Mouse (Mus musculus): ENCODE results near the gene Golga4. TPM values are rescaled to one million over a fixed set of nuclear protein-coding genes. Genes with fewer than 3 reads are reported as not detected.

Golga4 gene
- polyA plus RNA-seq, 1 experiment = 19.4 TPM

DNA sequence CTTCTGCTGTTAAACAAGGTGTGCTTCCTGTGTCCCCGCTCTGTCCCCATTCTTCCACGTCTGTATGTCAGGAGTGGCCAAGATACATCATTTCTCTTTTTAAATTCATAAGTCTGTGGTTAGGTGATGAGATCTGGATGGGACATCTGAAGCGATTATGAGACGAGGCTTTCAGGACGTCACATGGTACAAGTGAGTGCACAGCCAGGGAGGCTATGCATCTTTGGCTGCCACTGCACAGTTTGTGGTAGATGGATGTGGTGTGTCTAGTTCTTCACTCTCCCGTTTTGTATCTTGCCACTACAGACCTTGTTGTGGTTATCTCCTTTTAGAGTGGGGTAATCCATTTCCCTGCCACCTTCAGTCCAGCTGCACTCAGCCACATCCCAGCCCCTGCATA, 79.9 kb downstream of the Golga4 start:
- Histone ChIP-seq H3K27ac (ENCODE audit: control insufficient read depth, insufficient read depth, low read length) (no peak overlapping the region), H3K4me1 (replicated peaks; ENCODE audit: control insufficient read depth, insufficient read depth, low read length) (peaks cover 19% of the 10 kb centered on the region), H3K4me3 (ENCODE audit: control insufficient read depth, insufficient read depth, low read length) (no peak overlapping the region), H3K27me3 (ENCODE audit: control insufficient read depth, insufficient read depth, low read length) (no peaks in the 10 kb centered on the region), H3K36me3 (ENCODE audit: control insufficient read depth, insufficient read depth, low read length) (no peaks in the 10 kb centered on the region)
- TF ChIP-seq CTCF (IDR thresholded peaks at IDR 0.05; ENCODE audit: borderline replicate concordance, control insufficient read depth, extremely low read depth, insufficient read depth, low read length, poor library complexity) (no peak), POLR2A (IDR thresholded peaks at IDR 0.05; ENCODE audit: control insufficient read depth, extremely low read depth, insufficient read depth, low read length, poor library complexity) (no peak)
- no peak for DNase-seq
- WGBS = 13% methylated on average over 6 of the region's 6 CpGs

DNA sequence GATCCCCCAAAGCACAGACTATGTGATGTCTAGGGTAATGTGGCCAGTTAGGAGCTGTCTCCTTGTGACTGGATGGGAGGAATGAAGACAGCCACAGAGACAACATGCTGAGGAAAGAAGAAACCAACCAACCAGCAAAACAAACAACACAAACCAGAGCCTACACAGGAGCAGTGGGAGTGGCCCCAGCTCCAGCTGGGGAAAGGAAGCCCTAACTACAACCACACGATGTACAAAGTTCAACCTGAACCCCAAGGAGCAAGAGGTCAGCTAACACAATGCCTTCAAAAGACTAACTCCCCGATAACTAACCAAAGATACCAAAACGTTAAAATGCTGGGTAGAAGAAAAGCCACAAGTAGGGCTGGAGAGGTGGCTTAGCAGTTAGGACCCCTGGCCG, 81.0 kb downstream of the Golga4 start:
- H3K4me1 ChIP-seq (replicated peaks; ENCODE audit: control insufficient read depth, insufficient read depth, low read length) = peaks cover 19% of the 10 kb centered on the region
- no peaks in the 10 kb centered on the region for H3K27me3 ChIP-seq (ENCODE audit: control insufficient read depth, insufficient read depth, low read length)
- WGBS = 40% methylated on average over 4 of the region's 4 CpGs
- no peak overlapping the region for H3K27ac ChIP-seq (ENCODE audit: control insufficient read depth, insufficient read depth, low read length)
- no peak for DNase-seq
- H3K36me3 ChIP-seq (ENCODE audit: control insufficient read depth, insufficient read depth, low read length) = no peaks in the 10 kb centered on the region
- TF ChIP-seq CTCF (IDR thresholded peaks at IDR 0.05; ENCODE audit: borderline replicate concordance, control insufficient read depth, extremely low read depth, insufficient read depth, low read length, poor library complexity) (no peak), POLR2A (IDR thresholded peaks at IDR 0.05; ENCODE audit: control insufficient read depth, extremely low read depth, insufficient read depth, low read length, poor library complexity) (no peak)
- H3K4me3 ChIP-seq (ENCODE audit: control insufficient read depth, insufficient read depth, low read length) = no peak overlapping the region

DNA sequence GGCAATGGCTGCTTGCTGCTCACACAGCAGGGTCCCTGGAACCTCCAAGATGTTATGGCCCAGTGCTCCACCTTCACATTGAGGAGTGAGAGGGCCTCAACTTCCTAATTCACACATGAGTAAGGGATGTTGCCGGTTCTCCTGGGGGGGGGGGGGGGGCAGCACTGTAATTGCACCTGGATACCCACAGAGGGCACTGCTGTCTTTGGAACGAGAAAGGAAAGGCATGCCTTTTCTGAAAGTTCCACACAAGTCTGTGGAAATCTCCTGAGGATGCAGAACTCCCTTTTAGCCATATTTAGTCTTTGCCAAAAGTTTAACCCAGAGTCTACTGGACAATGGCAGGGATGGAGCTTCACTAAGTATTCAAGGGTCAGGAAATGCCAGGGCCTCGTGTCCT, 83.2 kb downstream of the Golga4 start:
- H3K27me3 ChIP-seq (ENCODE audit: control insufficient read depth, insufficient read depth, low read length) = no peaks in the 10 kb centered on the region
- 41% methylated on average over 3 of the region's 3 CpGs for WGBS
- no peak for TF ChIP-seq POLR2A (IDR thresholded peaks at IDR 0.05; ENCODE audit: control insufficient read depth, extremely low read depth, insufficient read depth, low read length, poor library complexity)
- TF ChIP-seq CTCF (IDR thresholded peaks at IDR 0.05; ENCODE audit: borderline replicate concordance, control insufficient read depth, extremely low read depth, insufficient read depth, low read length, poor library complexity) = no peak
- peaks cover 10% of the 10 kb centered on the region for H3K4me1 ChIP-seq (replicated peaks; ENCODE audit: control insufficient read depth, insufficient read depth, low read length)
- H3K36me3 ChIP-seq (ENCODE audit: control insufficient read depth, insufficient read depth, low read length) = no peaks in the 10 kb centered on the region
- H3K27ac ChIP-seq (ENCODE audit: control insufficient read depth, insufficient read depth, low read length) = no peak overlapping the region
- no peak for DNase-seq
- no peak overlapping the region for H3K4me3 ChIP-seq (ENCODE audit: control insufficient read depth, insufficient read depth, low read length)

GRCm38 (mm10) chr9:118590230-118590629, 84.2 kb downstream of the Golga4 start:
- H3K27ac ChIP-seq (ENCODE audit: control insufficient read depth, insufficient read depth, low read length) = no peak overlapping the region
- DNase-seq = no peak
- H3K36me3 ChIP-seq (ENCODE audit: control insufficient read depth, insufficient read depth, low read length) = no peaks in the 10 kb centered on the region
- no peaks in the 10 kb centered on the region for H3K27me3 ChIP-seq (ENCODE audit: control insufficient read depth, insufficient read depth, low read length)
- TF ChIP-seq CTCF (IDR thresholded peaks at IDR 0.05; ENCODE audit: borderline replicate concordance, control insufficient read depth, extremely low read depth, insufficient read depth, low read length, poor library complexity) (no peak), POLR2A (IDR thresholded peaks at IDR 0.05; ENCODE audit: control insufficient read depth, extremely low read depth, insufficient read depth, low read length, poor library complexity) (no peak)
- no peak overlapping the region for H3K4me3 ChIP-seq (ENCODE audit: control insufficient read depth, insufficient read depth, low read length)
- peaks cover 10% of the 10 kb centered on the region for H3K4me1 ChIP-seq (replicated peaks; ENCODE audit: control insufficient read depth, insufficient read depth, low read length)
- 17% methylated on average over 7 of the region's 7 CpGs for WGBS

GRCm38 (mm10) chr9:118591633-118592032, 85.6 kb downstream of the Golga4 start:
- no peaks in the 10 kb centered on the region for H3K27me3 ChIP-seq (ENCODE audit: control insufficient read depth, insufficient read depth, low read length)
- no peak overlapping the region for H3K27ac ChIP-seq (ENCODE audit: control insufficient read depth, insufficient read depth, low read length)
- H3K36me3 ChIP-seq (ENCODE audit: control insufficient read depth, insufficient read depth, low read length) = no peaks in the 10 kb centered on the region
- peaks cover 10% of the 10 kb centered on the region for H3K4me1 ChIP-seq (replicated peaks; ENCODE audit: control insufficient read depth, insufficient read depth, low read length)
- TF ChIP-seq POLR2A (IDR thresholded peaks at IDR 0.05; ENCODE audit: control insufficient read depth, extremely low read depth, insufficient read depth, low read length, poor library complexity) = no peak
- no peak for TF ChIP-seq CTCF (IDR thresholded peaks at IDR 0.05; ENCODE audit: borderline replicate concordance, control insufficient read depth, extremely low read depth, insufficient read depth, low read length, poor library complexity)
- 92% methylated on average over 6 of the region's 6 CpGs for WGBS
- DNase-seq = no peak
- H3K4me3 ChIP-seq (ENCODE audit: control insufficient read depth, insufficient read depth, low read length) = no peak overlapping the region

GRCm38 (mm10) chr9:118592585-118593249, 86.7 kb downstream of the Golga4 start:
- H3K4me3 ChIP-seq (ENCODE audit: control insufficient read depth, insufficient read depth, low read length) = no peak overlapping the region
- DNase-seq = no peak
- WGBS = 84% methylated on average over 13 of the region's 13 CpGs

GRCm38 (mm10) chr9:118593443-118593842, 87.4 kb downstream of the Golga4 start:
- no peak for TF ChIP-seq CTCF (IDR thresholded peaks at IDR 0.05; ENCODE audit: borderline replicate concordance, control insufficient read depth, extremely low read depth, insufficient read depth, low read length, poor library complexity)
- no peak for TF ChIP-seq POLR2A (IDR thresholded peaks at IDR 0.05; ENCODE audit: control insufficient read depth, extremely low read depth, insufficient read depth, low read length, poor library complexity)
- 96% methylated on average over 8 of the region's 8 CpGs for WGBS
- H3K27ac ChIP-seq (ENCODE audit: control insufficient read depth, insufficient read depth, low read length) = no peak overlapping the region
- no peaks in the 10 kb centered on the region for H3K27me3 ChIP-seq (ENCODE audit: control insufficient read depth, insufficient read depth, low read length)
- no peak for DNase-seq
- H3K4me3 ChIP-seq (ENCODE audit: control insufficient read depth, insufficient read depth, low read length) = no peak overlapping the region
- peaks cover 10% of the 10 kb centered on the region for H3K4me1 ChIP-seq (replicated peaks; ENCODE audit: control insufficient read depth, insufficient read depth, low read length)
- no peaks in the 10 kb centered on the region for H3K36me3 ChIP-seq (ENCODE audit: control insufficient read depth, insufficient read depth, low read length)

More at GRCm38 (mm10) chr9:118592585-118593249, 86.7 kb downstream of the Golga4 start:
- no peaks in the 10 kb centered on the region for H3K27me3 ChIP-seq (ENCODE audit: control insufficient read depth, insufficient read depth, low read length)
- no peak overlapping the region for H3K27ac ChIP-seq (ENCODE audit: control insufficient read depth, insufficient read depth, low read length)
- no peaks in the 10 kb centered on the region for H3K36me3 ChIP-seq (ENCODE audit: control insufficient read depth, insufficient read depth, low read length)
- TF ChIP-seq CTCF (IDR thresholded peaks at IDR 0.05; ENCODE audit: borderline replicate concordance, control insufficient read depth, extremely low read depth, insufficient read depth, low read length, poor library complexity) = no peak
- TF ChIP-seq POLR2A (IDR thresholded peaks at IDR 0.05; ENCODE audit: control insufficient read depth, extremely low read depth, insufficient read depth, low read length, poor library complexity) = no peak
- peaks cover 10% of the 10 kb centered on the region for H3K4me1 ChIP-seq (replicated peaks; ENCODE audit: control insufficient read depth, insufficient read depth, low read length)
